Mouse (Mus musculus): ENCODE measurements around the gene Cep126. TPM values are rescaled to one million over a fixed set of nuclear protein-coding genes. Genes with fewer than 3 reads are reported as not detected.
A peak's percentile ranks its signal among the peaks of the same experiment; 100 is the strongest.

Gene Cep126
- polyA plus RNA-seq, 1 experiment from 2014 or later, result 2.7 TPM

DNA sequence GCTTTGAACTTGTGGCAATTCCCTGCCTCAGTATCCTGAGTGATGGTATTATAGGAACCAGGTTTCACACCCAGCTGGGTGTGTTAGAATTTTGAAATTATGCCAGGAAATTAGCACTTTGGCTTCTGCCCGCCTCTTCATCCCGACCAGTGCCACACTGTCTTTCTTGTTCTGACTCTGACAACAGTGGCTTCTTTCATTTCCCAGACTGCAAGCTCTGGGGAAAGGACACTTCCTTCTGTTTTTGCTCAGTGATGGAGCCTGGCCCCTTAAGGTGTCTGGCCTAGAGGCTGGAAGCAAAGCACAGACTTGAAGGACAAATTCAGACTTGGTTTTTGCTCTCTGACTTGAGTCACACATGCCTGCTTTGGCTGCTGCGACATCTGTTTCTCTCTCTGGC, 74.5 kb downstream of the Cep126 start:
- 78% methylated on average over 3 of the region's 3 CpGs for WGBS
- peaks cover 7% of the 10 kb centered on the region for H3K9me3 ChIP-seq
- H3K27ac ChIP-seq, result no peak overlapping the region
- no peak overlapping the region for H3K4me3 ChIP-seq
- H3K4me1 ChIP-seq, result no peaks in the 10 kb centered on the region
- DNase-seq (ENCODE audit: extremely low spot score, low spot score), result no peak
- no peaks in the 10 kb centered on the region; the same call in 1 of the 2 replicates for H3K36me3 ChIP-seq (replicated peaks)
- H3K27me3 ChIP-seq (ENCODE audit: poor library complexity, severe bottlenecking), result no peaks in the 10 kb centered on the region

DNA sequence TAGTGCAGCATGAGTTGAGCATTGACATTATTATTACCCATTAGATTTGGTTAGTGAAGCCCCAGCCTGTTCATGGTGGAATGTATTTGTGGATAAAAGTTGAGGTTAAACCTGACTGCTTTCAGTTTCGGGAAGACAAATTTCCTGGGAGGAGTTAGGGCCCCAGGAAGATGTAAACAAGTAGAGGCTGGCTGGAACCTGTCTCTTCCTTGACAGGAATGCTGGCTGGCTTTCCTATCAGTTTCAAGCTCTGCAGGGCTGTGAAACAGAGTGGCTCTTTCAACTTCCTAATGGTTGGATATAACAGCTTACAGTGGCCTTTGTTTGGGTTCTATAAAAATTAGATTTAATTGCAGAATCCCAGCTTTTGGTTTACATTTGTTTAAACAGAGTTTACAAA, 79.3 kb downstream of the Cep126 start:
- H3K4me1 ChIP-seq, result no peaks in the 10 kb centered on the region
- H3K9me3 ChIP-seq, result no peaks in the 10 kb centered on the region
- 65% methylated on average over 1 of the region's 1 CpGs for WGBS
- no peaks in the 10 kb centered on the region for H3K36me3 ChIP-seq (replicated peaks)
- H3K27ac ChIP-seq, result no peak overlapping the region
- H3K4me3 ChIP-seq, result no peak overlapping the region
- DNase-seq (ENCODE audit: extremely low spot score, low spot score), result no peak
- H3K27me3 ChIP-seq (ENCODE audit: poor library complexity, severe bottlenecking), result no peaks in the 10 kb centered on the region

DNA sequence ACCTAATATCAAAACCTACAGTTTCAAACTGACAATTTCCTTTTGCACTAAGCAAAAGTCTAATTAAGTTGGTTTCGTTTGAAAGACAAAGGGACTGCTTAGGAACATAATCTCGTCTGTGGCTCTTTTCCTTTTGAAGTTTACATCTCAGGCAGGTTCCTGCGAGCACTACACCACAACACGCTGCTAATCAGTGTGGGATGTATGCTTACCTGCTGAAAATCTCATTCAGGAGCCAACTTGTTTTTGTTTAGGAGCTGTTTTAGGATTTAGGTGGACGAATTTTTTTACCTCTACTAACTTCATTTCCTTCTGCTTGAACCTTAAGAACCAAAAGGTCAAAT, 91.1 kb downstream of the Cep126 start:
- WGBS, result 18% methylated on average over 5 of the region's 5 CpGs
- Histone ChIP-seq H3K9me3 (no peaks in the 10 kb centered on the region), H3K27me3 (ENCODE audit: poor library complexity, severe bottlenecking) (no peaks in the 10 kb centered on the region), H3K27ac (peak overlapping the region; percentile 92), H3K36me3 (replicated peaks) (peaks cover 6% of the 10 kb centered on the region), H3K4me1 (peaks cover 16% of the 10 kb centered on the region), H3K4me3 (peak overlapping the region; percentile 81)
- DNase-seq (ENCODE audit: extremely low spot score, low spot score), result no peak

DNA sequence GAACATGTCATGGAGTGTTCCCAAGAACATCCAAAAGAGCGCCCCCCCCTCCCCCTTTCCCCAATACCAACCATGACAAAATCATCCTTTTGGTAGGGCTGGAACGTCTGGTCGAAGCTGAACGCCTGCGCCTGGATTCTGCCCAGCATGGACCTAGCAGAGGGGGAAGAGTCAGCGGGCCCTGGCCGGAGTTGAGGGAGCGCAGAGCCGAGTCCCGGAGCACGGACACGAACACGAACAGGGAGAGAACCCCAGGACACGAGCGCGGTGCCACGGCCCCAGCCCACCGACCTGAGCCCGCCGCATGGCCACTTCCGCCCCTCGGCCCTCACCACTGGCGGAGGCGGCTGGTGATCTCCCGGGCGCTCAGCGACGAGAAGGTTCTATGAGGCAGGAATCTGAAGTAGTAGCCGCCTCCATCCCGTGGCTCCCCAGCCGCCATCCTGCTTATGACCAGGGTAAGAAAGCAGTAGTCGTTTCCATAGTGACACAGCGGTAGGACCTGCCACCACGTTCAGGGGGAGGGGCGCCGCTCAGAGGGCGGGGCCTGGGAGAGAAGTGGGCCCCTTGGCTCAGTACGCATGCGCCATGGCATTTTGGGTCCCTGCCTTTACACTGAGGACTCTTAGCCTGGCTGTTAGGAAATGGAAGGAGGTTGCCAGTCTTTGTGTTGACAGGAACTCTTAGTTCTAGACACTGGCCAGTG, 91.6 kb downstream of the Cep126 start, which contains the start of gene Cfap300:
TSS of gene Cfap300 (minus strand) at position 486 of the 706 bp plus-strand sequence.
- peaks cover 16% of the 10 kb centered on the region for H3K4me1 ChIP-seq
- H3K4me3 ChIP-seq, result peak within 1 kb of the TSS; percentile 81
- peaks cover 6% of the 10 kb centered on the region for H3K36me3 ChIP-seq (replicated peaks)
- peak within 1 kb of the TSS; percentile 92 for H3K27ac ChIP-seq
- H3K9me3 ChIP-seq, result no peaks in the 10 kb centered on the region
- DNase-seq (ENCODE audit: extremely low spot score, low spot score), result peak; percentile 95
- under 1% methylated on average over 39 of the region's 39 CpGs for WGBS
- no peaks in the 10 kb centered on the region for H3K27me3 ChIP-seq (ENCODE audit: poor library complexity, severe bottlenecking)

DNA sequence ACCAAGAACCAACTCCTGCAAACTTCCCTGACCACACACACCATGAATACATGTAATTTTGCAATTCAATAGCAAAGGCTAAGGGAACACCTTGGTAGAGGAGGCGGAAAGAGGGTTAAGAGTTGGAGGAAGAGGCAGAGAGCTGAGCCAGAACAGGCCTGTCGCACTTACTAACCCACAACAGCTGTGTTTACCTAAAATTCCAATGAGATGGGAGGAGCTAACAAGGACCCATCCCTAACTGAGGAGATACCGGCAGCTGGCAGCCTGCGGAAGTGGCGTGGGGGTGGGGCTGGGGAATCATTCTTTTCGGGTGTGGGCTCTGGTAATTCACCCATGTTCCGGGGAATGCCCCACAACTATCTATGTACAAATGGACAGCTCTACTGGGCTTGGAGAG, 98.5 kb downstream of the Cep126 start:
- DNase-seq (ENCODE audit: extremely low spot score, low spot score), result no peak
- H3K36me3 ChIP-seq (replicated peaks), result peaks cover 11% of the 10 kb centered on the region
- H3K27me3 ChIP-seq (ENCODE audit: poor library complexity, severe bottlenecking), result no peaks in the 10 kb centered on the region
- no peak overlapping the region for H3K4me3 ChIP-seq
- no peak overlapping the region for H3K27ac ChIP-seq
- H3K9me3 ChIP-seq, result no peaks in the 10 kb centered on the region
- H3K4me1 ChIP-seq, result peaks cover 8% of the 10 kb centered on the region
- WGBS, result 42% methylated on average over 7 of the region's 7 CpGs

DNA sequence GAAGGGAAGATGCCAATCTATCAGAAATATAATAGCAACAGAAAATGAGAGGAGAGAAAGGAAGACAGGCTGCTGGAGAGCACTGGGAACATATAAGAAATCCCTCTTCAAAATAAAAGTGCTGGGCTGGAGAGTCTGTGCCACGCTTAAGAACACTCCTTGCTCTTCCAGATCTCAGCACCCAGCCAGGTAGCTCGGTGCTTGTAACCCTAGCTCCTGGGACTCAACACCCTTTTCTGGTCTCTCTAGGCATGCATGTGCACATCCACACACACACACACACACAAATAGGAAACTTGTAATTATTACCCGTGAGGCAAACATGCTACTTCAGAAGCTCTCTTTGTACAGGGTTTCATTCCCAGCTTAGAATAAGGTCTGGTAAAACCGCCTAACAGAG, 99.0 kb downstream of the Cep126 start:
- WGBS, result 59% methylated on average over 4 of the region's 4 CpGs
- no peak overlapping the region for H3K27ac ChIP-seq
- H3K4me1 ChIP-seq, result peaks cover 8% of the 10 kb centered on the region
- no peak overlapping the region for H3K4me3 ChIP-seq
- H3K36me3 ChIP-seq (replicated peaks), result peaks cover 9% of the 10 kb centered on the region
- no peaks in the 10 kb centered on the region for H3K27me3 ChIP-seq (ENCODE audit: poor library complexity, severe bottlenecking)
- no peaks in the 10 kb centered on the region for H3K9me3 ChIP-seq
- no peak for DNase-seq (ENCODE audit: extremely low spot score, low spot score)

DNA sequence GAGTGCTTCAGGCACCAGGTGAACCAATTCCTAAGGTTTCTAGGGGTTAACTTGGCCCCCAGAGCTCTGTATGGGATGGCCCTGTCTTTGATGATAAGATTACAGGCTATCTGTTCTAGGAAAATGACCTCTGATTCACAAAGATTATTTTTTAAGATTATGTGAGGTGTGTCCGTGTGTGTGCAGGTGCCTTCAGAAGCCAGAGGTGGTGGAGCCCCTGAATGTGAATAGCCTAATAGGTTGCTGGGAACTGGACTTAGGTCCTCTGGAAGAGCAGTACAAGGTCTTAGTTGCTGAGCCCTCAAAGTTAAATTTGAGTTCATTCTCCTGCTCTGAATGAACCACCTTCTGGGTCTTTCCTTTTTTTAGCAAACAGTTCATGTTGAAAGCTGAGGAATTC, 100.0 kb downstream of the Cep126 start:
- H3K27me3 ChIP-seq (ENCODE audit: poor library complexity, severe bottlenecking), result no peaks in the 10 kb centered on the region
- H3K36me3 ChIP-seq (replicated peaks), result 0 out of 2 replicates have a peak, but pooled peaks cover 5% of the 10 kb centered on the region
- 74% methylated on average over 1 of the region's 1 CpGs for WGBS
- peaks cover 8% of the 10 kb centered on the region for H3K4me1 ChIP-seq
- H3K4me3 ChIP-seq, result no peak overlapping the region
- H3K27ac ChIP-seq, result no peak overlapping the region
- DNase-seq (ENCODE audit: extremely low spot score, low spot score), result no peak
- H3K9me3 ChIP-seq, result no peaks in the 10 kb centered on the region

DNA sequence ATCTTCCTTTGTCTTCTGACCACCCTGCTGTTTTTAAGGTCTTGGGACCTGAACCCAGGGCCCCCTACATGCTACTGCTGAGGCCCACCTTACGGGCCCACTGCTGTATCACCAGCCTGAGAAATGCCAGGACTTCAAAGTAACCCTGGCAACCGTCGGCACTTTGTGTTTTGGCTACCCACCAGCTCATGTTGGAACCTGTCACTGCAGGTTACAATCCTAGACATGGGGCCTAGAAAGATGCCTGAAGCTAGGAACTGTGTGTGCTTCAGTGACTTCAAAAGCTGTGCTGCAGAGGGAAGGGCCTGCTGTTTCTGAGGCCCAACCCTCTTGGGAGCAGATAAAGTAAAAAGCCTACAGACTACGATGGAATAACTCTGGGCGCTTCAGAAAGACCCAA, 101.2 kb downstream of the Cep126 start:
- Histone ChIP-seq H3K9me3 (no peaks in the 10 kb centered on the region), H3K36me3 (replicated peaks) (0 out of 2 replicates have a peak, but pooled peaks cover 5% of the 10 kb centered on the region), H3K4me3 (no peak overlapping the region), H3K4me1 (peaks cover 8% of the 10 kb centered on the region), H3K27ac (no peak overlapping the region), H3K27me3 (ENCODE audit: poor library complexity, severe bottlenecking) (no peaks in the 10 kb centered on the region)
- WGBS, result 85% methylated on average over 5 of the region's 5 CpGs
- no peak for DNase-seq (ENCODE audit: extremely low spot score, low spot score)

Other genes starting within 250 kb of the Cep126 start
- 34.5 and 36.8 TPM in 2 replicates for gene Yap1, start 129.7 kb downstream of the Cep126 start, polyA plus RNA-seq (2016; fragmentation: Nextera tagmentation; extraction: Ambion mirVana)
- 18.5 and 19.4 TPM in 2 replicates for gene Cfap300, start 91.5 kb downstream of the Cep126 start, polyA plus RNA-seq (2016; fragmentation: Nextera tagmentation; extraction: Ambion mirVana)

Measured in forebrain, embryonic 10.5 days (tissue).